Mouse (Mus musculus) thymus, adult 2 months (tissue): ENCODE data around the gene Glis3. TPM values are rescaled to one million over a fixed set of nuclear protein-coding genes. Genes with fewer than 3 reads are reported as not detected.

Source experiments
- DNase-seq: peaks from one replicate; pipeline ENCODE4 v3.0.0; 2021
- H3K27ac ChIP-seq: fragments of 200-500 bp; 2 replicates; pipeline ENCODE4 v1.5.1; 2012; ENCODE audit warnings: low read length, control low read depth; ENCODE audit not compliant: control insufficient read depth, insufficient read depth
- H3K27me3 ChIP-seq: fragments of 200-500 bp; 2 replicates; pipeline ENCODE4 v1.6.1; 2012; ENCODE audit warnings: mild to moderate bottlenecking, low read length, moderate library complexity, mixed read lengths; ENCODE audit not compliant: control insufficient read depth, insufficient read depth
- H3K36me3 ChIP-seq: fragments of 200-500 bp; 2 replicates; pipeline ENCODE4 v1.6.1; 2012; ENCODE audit warnings: mild to moderate bottlenecking, low read length, moderate library complexity; ENCODE audit not compliant: control insufficient read depth, insufficient read depth
- H3K4me1 ChIP-seq: fragments of 200-500 bp; replicated peaks from 2 replicates; pipeline ENCODE4 v1.6.1; 2012; ENCODE audit warnings: low read length; ENCODE audit not compliant: control insufficient read depth, insufficient read depth
- H3K4me3 ChIP-seq: fragments of 200-500 bp; 2 replicates; pipeline ENCODE4 v1.5.1; 2012; ENCODE audit warnings: mild to moderate bottlenecking, low read length, control low read depth, moderate library complexity; ENCODE audit not compliant: control insufficient read depth, insufficient read depth
- CTCF ChIP-seq: fragments of 200-500 bp; IDR thresholded peaks from 2 replicates; pipeline ENCODE4 v1.5.1; 2012; ENCODE audit warnings: mild to moderate bottlenecking, control low read depth, low read length, moderate library complexity, borderline replicate concordance; ENCODE audit not compliant: control insufficient read depth, poor library complexity, insufficient read depth; ENCODE audit errors: extremely low read depth
- POLR2A ChIP-seq: fragments of 200-500 bp; IDR thresholded peaks from 2 replicates; pipeline ENCODE4 v1.6.1; 2012; ENCODE audit warnings: mild to moderate bottlenecking, low read length, control low read depth, moderate library complexity; ENCODE audit not compliant: control insufficient read depth, poor library complexity, insufficient read depth; ENCODE audit errors: extremely low read depth
- WGBS: fragments of 180-500 bp; shearing (Covaris S2); methylation state at CpG from one replicate; pipeline ENCODE4 v1.1.7; 2018; 5-methylcytosine and 5-hydroxymethylcytosine counted together
- polyA plus RNA-seq: library from polyadenylated mRNA; depleted of rRNA; stranded (reverse); fragments of >200 nt; gene quantifications from 2 replicates; pipeline ENCODE4 v1.2.3, GENCODE M21; 2012

The Glis3 gene
- polyA plus RNA-seq, 1 experiment = 1.8 TPM

DNA sequence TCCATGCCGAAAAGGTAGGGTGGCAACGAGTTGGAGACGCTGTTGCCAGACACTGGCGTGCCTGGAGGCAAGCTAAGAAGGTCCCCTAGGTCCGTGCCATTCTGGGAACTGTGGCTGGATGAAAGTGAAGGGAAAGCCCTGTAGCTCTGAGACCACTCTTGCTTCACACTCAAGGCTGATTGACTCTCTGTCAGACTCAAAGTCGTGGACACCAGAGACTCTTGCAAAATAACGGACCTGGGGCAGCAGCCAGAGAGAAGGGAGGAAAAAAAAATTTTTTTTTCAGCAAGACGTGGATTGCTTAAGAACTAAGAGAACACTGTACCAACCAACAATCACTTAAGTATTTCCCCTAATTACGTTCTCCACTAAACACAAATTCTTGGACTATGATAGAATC lies 148.1 kb downstream of the Glis3 start:
- WGBS = 93% methylated on average over 9 of the region's 9 CpGs
- no peak overlapping the region for H3K27ac ChIP-seq
- TF ChIP-seq CTCF (no peak), POLR2A (no peak)

DNA sequence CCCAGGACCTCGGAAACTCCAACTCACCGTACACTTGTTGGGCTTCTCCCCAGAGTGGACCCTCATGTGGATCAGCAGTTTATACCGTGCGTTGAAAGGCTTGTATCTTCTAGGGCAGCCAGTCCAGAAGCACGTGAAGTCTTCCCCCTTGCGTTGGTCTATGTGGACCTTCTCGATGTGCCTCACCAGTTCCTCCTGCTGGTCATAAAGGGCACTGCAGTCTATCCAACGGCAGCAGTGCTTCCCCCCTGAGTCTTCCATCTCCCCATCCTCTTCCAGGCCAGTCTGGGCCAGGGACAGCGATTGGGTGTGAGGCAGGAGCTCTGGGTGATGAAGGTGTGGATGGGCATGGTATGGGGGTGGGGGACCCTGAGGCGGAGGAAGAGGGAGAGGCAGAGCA lies 149.0 kb downstream of the Glis3 start:
- no peak overlapping the region for H3K4me3 ChIP-seq
- H3K27ac ChIP-seq = no peak overlapping the region
- TF ChIP-seq CTCF = peak; percentile 81; the same call in 1 of the 2 replicates
- no peak for TF ChIP-seq POLR2A
- no peaks in the 10 kb centered on the region for H3K4me1 ChIP-seq
- DNase-seq = peak; percentile 55
- WGBS = 42% methylated on average over 10 of the region's 10 CpGs
- no peaks in the 10 kb centered on the region for H3K36me3 ChIP-seq
- no peaks in the 10 kb centered on the region for H3K27me3 ChIP-seq

More for the DNA sequence above, 148.1 kb downstream of the Glis3 start:
- Histone ChIP-seq H3K4me1 (no peaks in the 10 kb centered on the region), H3K36me3 (no peaks in the 10 kb centered on the region), H3K27me3 (no peaks in the 10 kb centered on the region), H3K4me3 (no peak overlapping the region)
- DNase-seq = no peak

DNA sequence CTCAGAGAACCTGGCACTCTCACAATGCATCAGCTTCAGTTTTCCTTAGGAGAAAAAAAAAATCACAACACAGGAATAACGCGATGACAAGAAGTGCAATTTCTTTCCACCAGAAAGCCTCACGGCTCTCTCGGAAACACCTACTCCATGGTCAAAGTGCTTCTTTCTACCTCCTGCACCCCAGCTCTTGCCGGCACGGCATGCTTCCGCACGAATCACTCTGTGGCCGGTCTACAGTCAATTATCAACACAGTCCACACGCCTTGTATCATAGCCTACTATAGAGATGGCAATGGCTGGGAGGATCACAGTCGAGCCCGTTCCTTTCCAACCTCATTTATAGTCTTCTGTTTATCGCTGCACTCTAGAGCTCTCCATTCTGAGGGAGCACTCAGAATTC lies 150.9 kb downstream of the Glis3 start:
- Histone ChIP-seq H3K27ac (no peak overlapping the region), H3K4me3 (no peak overlapping the region)
- 98% methylated on average over 13 of the region's 13 CpGs for WGBS

DNA sequence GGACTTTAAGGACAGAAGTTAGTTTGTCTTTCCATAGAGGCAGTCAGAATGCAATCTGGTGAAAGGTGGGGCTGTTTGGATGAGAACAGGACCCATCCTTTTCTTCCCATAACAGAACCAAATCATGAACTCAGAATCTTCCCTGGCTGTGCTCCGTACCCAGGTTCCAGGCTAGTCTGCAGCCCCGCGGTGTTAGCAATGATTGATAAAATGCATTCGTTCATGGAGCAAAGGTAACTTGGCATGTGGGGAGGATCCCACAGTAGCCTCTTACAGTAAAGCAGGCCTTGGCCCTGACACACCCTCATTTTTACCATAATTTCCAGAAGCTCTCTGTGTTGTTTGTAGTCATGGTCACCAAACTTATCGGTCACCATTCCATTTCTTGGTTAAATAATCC lies 152.4 kb downstream of the Glis3 start:
- H3K27ac ChIP-seq = no peak overlapping the region
- 97% methylated on average over 5 of the region's 5 CpGs for WGBS
- TF ChIP-seq POLR2A (no peak), CTCF (no peak)

More for the DNA sequence above, 150.9 kb downstream of the Glis3 start:
- Histone ChIP-seq H3K27me3 (no peaks in the 10 kb centered on the region), H3K4me1 (no peaks in the 10 kb centered on the region), H3K36me3 (no peaks in the 10 kb centered on the region)
- no peak for DNase-seq
- TF ChIP-seq POLR2A (no peak), CTCF (no peak)

DNA sequence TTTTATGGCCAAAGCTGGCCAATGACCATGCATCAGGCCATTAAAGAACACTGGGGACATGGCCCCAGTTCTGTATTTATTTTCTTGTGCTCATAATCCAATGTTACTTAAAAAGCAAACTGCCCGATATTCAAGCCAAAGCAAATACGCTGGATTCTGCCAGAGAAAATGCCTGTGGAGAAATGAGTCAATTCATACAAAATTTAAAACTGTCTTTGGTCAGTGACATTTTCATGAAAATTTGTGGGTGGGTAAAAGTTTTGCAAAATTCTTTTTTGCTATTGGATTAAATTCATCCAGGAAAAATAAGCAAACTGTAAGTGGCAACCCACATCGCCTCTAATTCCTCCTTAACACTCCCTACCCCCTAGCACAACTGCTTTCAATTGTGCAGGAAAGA lies 154.5 kb downstream of the Glis3 start:
- H3K27ac ChIP-seq = no peak overlapping the region
- no peaks in the 10 kb centered on the region for H3K36me3 ChIP-seq
- DNase-seq = no peak
- 95% methylated on average over 3 of the region's 3 CpGs for WGBS
- H3K27me3 ChIP-seq = no peaks in the 10 kb centered on the region
- no peak overlapping the region for H3K4me3 ChIP-seq
- H3K4me1 ChIP-seq = no peaks in the 10 kb centered on the region
- TF ChIP-seq CTCF (no peak), POLR2A (no peak)

More for the DNA sequence above, 152.4 kb downstream of the Glis3 start:
- Histone ChIP-seq H3K36me3 (no peaks in the 10 kb centered on the region), H3K27me3 (no peaks in the 10 kb centered on the region), H3K4me1 (no peaks in the 10 kb centered on the region), H3K4me3 (no peak overlapping the region)
- DNase-seq = no peak

DNA sequence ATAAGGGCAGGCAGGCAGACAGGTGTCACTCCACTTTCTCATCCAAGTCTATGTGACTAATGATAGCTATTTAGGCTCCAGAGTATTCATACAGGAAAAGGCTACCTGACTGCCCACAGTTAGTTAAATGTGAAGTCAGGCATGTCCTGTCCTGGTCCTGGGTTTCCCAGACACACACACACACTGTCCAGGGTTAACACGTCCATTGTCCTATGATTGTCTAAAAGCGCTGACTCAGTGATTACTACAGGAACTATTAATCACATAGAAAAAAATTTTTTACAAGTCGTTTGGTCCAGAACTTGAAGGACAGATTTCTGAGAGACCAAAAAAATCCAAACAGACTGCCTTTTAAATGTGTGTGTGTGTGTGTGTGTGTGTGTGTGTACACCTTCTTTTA lies 157.6 kb downstream of the Glis3 start:
- DNase-seq = no peak
- no peak for TF ChIP-seq CTCF
- no peak for TF ChIP-seq POLR2A
- H3K36me3 ChIP-seq = no peaks in the 10 kb centered on the region
- no peak overlapping the region for H3K27ac ChIP-seq
- H3K27me3 ChIP-seq = no peaks in the 10 kb centered on the region
- H3K4me1 ChIP-seq = no peaks in the 10 kb centered on the region
- 87% methylated on average over 3 of the region's 3 CpGs for WGBS
- H3K4me3 ChIP-seq = no peak overlapping the region

DNA sequence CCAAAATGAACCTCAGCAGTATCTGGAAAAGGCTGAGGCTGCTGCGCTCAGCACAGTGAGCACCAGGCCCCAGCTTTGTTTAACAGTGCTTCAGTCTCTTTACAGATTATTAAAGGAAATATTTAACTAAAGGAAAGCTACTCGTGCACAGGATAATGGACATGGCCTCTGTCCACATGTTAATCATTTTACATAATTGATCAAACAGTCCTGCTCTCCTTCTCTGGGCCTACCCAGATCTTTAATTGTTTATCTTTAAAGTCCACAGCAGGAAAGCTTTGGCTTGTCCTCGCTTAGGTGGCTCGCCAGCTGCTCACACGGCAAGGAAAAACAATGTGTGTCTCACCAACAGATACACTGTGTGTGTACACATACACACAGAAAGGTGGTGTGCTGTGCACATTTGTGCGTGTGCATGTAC lies 159.1 kb downstream of the Glis3 start:
- H3K4me3 ChIP-seq = no peak overlapping the region
- H3K27me3 ChIP-seq = no peaks in the 10 kb centered on the region
- no peaks in the 10 kb centered on the region for H3K36me3 ChIP-seq
- WGBS = 93% methylated on average over 6 of the region's 6 CpGs
- TF ChIP-seq CTCF = no peak
- no peak for TF ChIP-seq POLR2A
- no peaks in the 10 kb centered on the region for H3K4me1 ChIP-seq
- no peak overlapping the region for H3K27ac ChIP-seq
- no peak for DNase-seq
